Mouse (Mus musculus) neural tube, embryonic 13.5 days (tissue): ENCODE results near the gene Cfap100. TPM values are rescaled to one million over a fixed set of nuclear protein-coding genes. Genes with fewer than 3 reads are reported as not detected.
A peak's percentile ranks its signal among the peaks of the same experiment; 100 is the strongest.

ENCODE experiments used
- ATAC-seq: fragments of 200-750 bp; cut with Nextera tagmentation; 2 replicates; pipeline ENCODE4 v1.8.0; 2017; ENCODE audit warnings: low read depth, mild to moderate bottlenecking, moderate TSS enrichment, moderate library complexity
- H3K27ac ChIP-seq: fragments of 300-500 bp; sonication (generic); replicated peaks from 2 replicates; pipeline ENCODE4 v1.5.1; 2015; ENCODE audit warnings: moderate library complexity, mild to moderate bottlenecking, inconsistent platforms
- H3K27me3 ChIP-seq: fragments of 300-500 bp; sonication (generic); 2 replicates; pipeline ENCODE4 v1.6.1; 2015; ENCODE audit warnings: mild to moderate bottlenecking, inconsistent platforms
- H3K36me3 ChIP-seq: fragments of 300-500 bp; sonication (generic); 2 replicates; pipeline ENCODE4 v1.6.1; 2015; ENCODE audit warnings: mild to moderate bottlenecking, inconsistent platforms
- H3K4me1 ChIP-seq: fragments of 300-500 bp; sonication (generic); replicated peaks from 2 replicates; pipeline ENCODE4 v1.6.1; 2015; ENCODE audit warnings: inconsistent platforms
- H3K4me2 ChIP-seq: fragments of 300-500 bp; sonication (generic); 2 replicates; pipeline ENCODE4 v1.6.1; 2015; ENCODE audit warnings: inconsistent platforms, mild to moderate bottlenecking, moderate library complexity
- H3K4me3 ChIP-seq: fragments of 300-500 bp; sonication (generic); 2 replicates; pipeline ENCODE4 v1.5.1; 2015; ENCODE audit warnings: mild to moderate bottlenecking, inconsistent platforms
- H3K9ac ChIP-seq: fragments of 300-500 bp; sonication (generic); 2 replicates; pipeline ENCODE4 v1.6.1; 2015; ENCODE audit warnings: moderate library complexity, mild to moderate bottlenecking, inconsistent platforms
- H3K9me3 ChIP-seq: fragments of 300-500 bp; sonication (generic); 2 replicates; pipeline ENCODE4 v1.6.1; 2016; ENCODE audit warnings: inconsistent platforms
- WGBS: fragments of 180-500 bp; shearing (Covaris S2); methylation state at CpG from one replicate; pipeline ENCODE4 v1.1.7; 2015; 5-methylcytosine and 5-hydroxymethylcytosine counted together
- polyA plus RNA-seq: library from polyadenylated mRNA; unstranded; fragments of >200 nt; fragmentation: Nextera tagmentation; extraction: Ambion mirVana; gene quantifications from 2 replicates; pipeline ENCODE4 v1.2.1, GENCODE M21; 2015

The Cfap100 gene
- polyA plus RNA-seq, 1 experiment from 2014 or later = 6.6 TPM

GRCm38 (mm10) chr6:90363301-90363700, 65.3 kb downstream of the Cfap100 start:
- Histone ChIP-seq H3K9ac (no peak overlapping the region), H3K9me3 (no peaks in the 10 kb centered on the region), H3K4me3 (no peak overlapping the region), H3K4me1 (peaks cover 14% of the 10 kb centered on the region; the same call in 1 of the 2 replicates), H3K36me3 (no peaks in the 10 kb centered on the region), H3K27ac (no peak overlapping the region), H3K27me3 (no peaks in the 10 kb centered on the region), H3K4me2 (no peak overlapping the region)
- 82% methylated on average over 5 of the region's 5 CpGs for WGBS
- ATAC-seq = no peak

GRCm38 (mm10) chr6:90360922-90361614, 67.5 kb downstream of the Cfap100 start:
- H3K4me1 ChIP-seq = peaks cover 14% of the 10 kb centered on the region; the same call in 1 of the 2 replicates
- no peak overlapping the region for H3K4me2 ChIP-seq
- H3K36me3 ChIP-seq = no peaks in the 10 kb centered on the region
- H3K9ac ChIP-seq = no peak overlapping the region
- H3K27me3 ChIP-seq = no peaks in the 10 kb centered on the region
- no peak overlapping the region for H3K4me3 ChIP-seq
- H3K9me3 ChIP-seq = no peaks in the 10 kb centered on the region
- 85% methylated on average over 6 of the region's 6 CpGs for WGBS
- ATAC-seq = no peak
- H3K27ac ChIP-seq = no peak overlapping the region

- Histone ChIP-seq H3K9ac (no peak overlapping the region), H3K36me3 (no peaks in the 10 kb centered on the region), H3K27ac (0 out of 2 replicates have a peak overlapping the region, but pooled peaks have one; percentile 18), H3K27me3 (no peaks in the 10 kb centered on the region), H3K9me3 (no peaks in the 10 kb centered on the region), H3K4me1 (peaks cover 14% of the 10 kb centered on the region; the same call in 1 of the 2 replicates), H3K4me3 (no peak overlapping the region), H3K4me2 (no peak overlapping the region)
- 50% methylated on average over 7 of the region's 7 CpGs for WGBS
- ATAC-seq = peak; percentile 11; the same call in 1 of the 2 replicates
Observed at GRCm38 (mm10) chr6:90360024-90360781, 68.4 kb downstream of the Cfap100 start.

- H3K9ac ChIP-seq = no peak overlapping the region
- peaks cover 14% of the 10 kb centered on the region; the same call in 1 of the 2 replicates for H3K4me1 ChIP-seq
- H3K4me3 ChIP-seq = no peak overlapping the region
- H3K36me3 ChIP-seq = no peaks in the 10 kb centered on the region
- H3K27ac ChIP-seq = no peak overlapping the region
- no peaks in the 10 kb centered on the region for H3K9me3 ChIP-seq
- 76% methylated on average over 2 of the region's 2 CpGs for WGBS
- no peak for ATAC-seq
- no peak overlapping the region for H3K4me2 ChIP-seq
- no peaks in the 10 kb centered on the region for H3K27me3 ChIP-seq
Observed at GRCm38 (mm10) chr6:90359445-90359844, 69.2 kb downstream of the Cfap100 start.

- no peaks in the 10 kb centered on the region for H3K36me3 ChIP-seq
- WGBS = 72% methylated on average over 5 of the region's 5 CpGs
- H3K27ac ChIP-seq = no peak overlapping the region
- no peaks in the 10 kb centered on the region for H3K9me3 ChIP-seq
- no peak overlapping the region for H3K9ac ChIP-seq
- H3K27me3 ChIP-seq = no peaks in the 10 kb centered on the region
- no peak overlapping the region for H3K4me2 ChIP-seq
- ATAC-seq = no peak
- H3K4me3 ChIP-seq = no peak overlapping the region
- H3K4me1 ChIP-seq = peaks cover 14% of the 10 kb centered on the region; the same call in 1 of the 2 replicates
Observed at GRCm38 (mm10) chr6:90358142-90358541, 70.5 kb downstream of the Cfap100 start.

Other genes starting within 250 kb of the Cfap100 start
- not detected in 2 replicates for gene V1ra8, start 226.0 kb downstream of the Cfap100 start, polyA plus RNA-seq
- not detected in 2 replicates for gene Vmn1r53, start 204.4 kb downstream of the Cfap100 start, polyA plus RNA-seq
- not detected in 2 replicates for gene Vmn1r54, start 182.5 kb downstream of the Cfap100 start, polyA plus RNA-seq
- gene BC048671, start 127.6 kb downstream of the Cfap100 start, polyA plus RNA-seq = not detected in 2 replicates
- 0.27 TPM in 1 of 2 replicates, not detected in the other for gene Chst13, start 103.6 kb downstream of the Cfap100 start, polyA plus RNA-seq
- not detected in 2 replicates for gene Uroc1, start 95.5 kb downstream of the Cfap100 start, polyA plus RNA-seq
- gene Zxdc, start 59.3 kb downstream of the Cfap100 start, polyA plus RNA-seq = 10.0 and 10.3 TPM in 2 replicates
- 12.3 and 13.9 TPM in 2 replicates for gene Klf15, start 33.8 kb upstream of the Cfap100 start, polyA plus RNA-seq
- gene Aldh1l1, start 57.6 kb upstream of the Cfap100 start, polyA plus RNA-seq = 38.3 and 38.6 TPM in 2 replicates
- 4.9 and 5.8 TPM in 2 replicates for gene Slc41a3, start 175.9 kb upstream of the Cfap100 start, polyA plus RNA-seq